ENCODE assay signal across 8 mouse cellular contexts in the genomic region with DNA sequence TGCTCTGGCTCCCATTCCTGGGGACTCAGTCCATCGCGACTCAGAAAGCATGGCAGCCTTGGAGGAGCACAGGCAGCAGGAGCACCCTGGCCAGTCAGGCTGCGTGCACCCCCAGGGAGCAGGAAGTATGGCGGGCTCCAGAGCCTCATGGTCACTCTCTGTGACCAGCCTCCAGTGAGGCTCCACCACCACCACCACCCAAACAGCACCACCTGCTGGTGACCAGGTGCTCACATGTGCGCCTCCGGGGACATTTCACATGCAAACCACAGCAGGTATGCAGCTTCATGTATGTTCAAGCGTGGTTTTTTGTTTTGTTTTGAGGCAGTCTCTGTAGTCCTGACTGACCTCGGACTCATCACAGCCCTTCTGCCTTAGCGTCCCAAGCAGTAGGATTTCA. TPM values are rescaled to one million over a fixed set of nuclear protein-coding genes. Genes with fewer than 3 reads are reported as not detected.
DNase-seq lines count a peak whose midpoint lies in the region; ATAC-seq and TF ChIP-seq lines count a peak whose summit lies in the region.

No protein-coding gene starts in this region.

- DNase-seq in heart, postnatal 4 days, result peak; percentile 52
- DNase-seq in heart, postnatal 25 days (ENCODE audit: low spot score), result no peak
- DNase-seq in CH12.LX (ENCODE audit: extremely low read depth), result peak; percentile 45
- peak; percentile 56 to 82 for DNase-seq in spleen, postnatal 10 days (ENCODE audit: low spot score in 2 of 2)
- DNase-seq in right cerebral cortex, adult 18-20 months, result no peak

- ATAC-seq in liver, embryonic 12.5 days, result 0 out of 2 replicates have a peak, but pooled peaks have one; percentile 44
- no peak for ATAC-seq in midbrain, embryonic 13.5 days

- 83% methylated on average over 9 of the region's 9 CpGs for WGBS in liver, embryonic 12.5 days (ENCODE audit: insufficient replicate concordance)
- 85% methylated on average over 9 of the region's 9 CpGs for WGBS in midbrain, embryonic 13.5 days

- no peak overlapping the region for H3K4me2 ChIP-seq in CH12.LX (ENCODE audit: insufficient read depth, low read depth, poor library complexity, severe bottlenecking)
- H3K4me2 ChIP-seq in liver, embryonic 12.5 days, result no peak overlapping the region
- H3K4me2 ChIP-seq in midbrain, embryonic 13.5 days (replicated peaks), result no peak overlapping the region

- intact Hi-C loops in heart, postnatal 25 days (cut with DNase I), result loop anchor here (10.0 kb wide), 1 partner anchor 227 kb away; a partner anchor contains a TSS

- in situ Hi-C loops in CH12.LX (cut with MboI; ENCODE audit: low pct_ligation_motif_present, low pct_unique_long_range_greater_than_20kb, low sequenced_read_pairs), result no loop called here

- dilution Hi-C loops in CH12.LX (cut with MboI; ENCODE audit: extremely low pct_ligation_motif_present, extremely low pct_unique_long_range_greater_than_20kb, low sequenced_read_pairs), result no loop called here

- TF ChIP-seq POLR2A in CH12.LX (IDR thresholded peaks at IDR 0.05; ENCODE audit: low read depth, low read length), result no peak
- no peak for TF ChIP-seq POLR2A in cortical plate, adult 2 months (IDR thresholded peaks at IDR 0.05; ENCODE audit: extremely low read depth, insufficient read depth, low read length)

- H3K27me3 ChIP-seq in CH12.LX (replicated peaks), result no peaks in the 10 kb centered on the region
- H3K27me3 ChIP-seq in liver, embryonic 12.5 days (replicated peaks), result no peaks in the 10 kb centered on the region
- no peaks in the 10 kb centered on the region for H3K27me3 ChIP-seq in midbrain, embryonic 13.5 days

- TF ChIP-seq RAD21 in CH12.LX (IDR thresholded peaks at IDR 0.05; ENCODE audit: low read depth, low read length), result peak; percentile 29

- no peaks in the 10 kb centered on the region for H3K9me3 ChIP-seq in CH12.LX (replicated peaks; ENCODE audit: low read length)
- H3K9me3 ChIP-seq in liver, embryonic 12.5 days (replicated peaks), result no peaks in the 10 kb centered on the region
- H3K9me3 ChIP-seq in midbrain, embryonic 13.5 days, result no peaks in the 10 kb centered on the region

- H3K9ac ChIP-seq in CH12.LX (ENCODE audit: insufficient read depth, low read depth), result no peak overlapping the region
- H3K9ac ChIP-seq in liver, embryonic 12.5 days, result no peak overlapping the region
- H3K9ac ChIP-seq in midbrain, embryonic 13.5 days (replicated peaks), result no peak overlapping the region

- no peak overlapping the region for H3K27ac ChIP-seq in CH12.LX (ENCODE audit: insufficient read depth, low read depth)
- H3K27ac ChIP-seq in cortical plate, adult 2 months (ENCODE audit: insufficient read depth, low read length), result no peak overlapping the region
- no peak overlapping the region for H3K27ac ChIP-seq in liver, embryonic 12.5 days
- no peak overlapping the region for H3K27ac ChIP-seq in midbrain, embryonic 13.5 days

- peak; percentile 32 to 65 for TF ChIP-seq CTCF in CH12.LX (conservative IDR thresholded peaks at IDR 0.05 in 1 of 2, IDR thresholded peaks at IDR 0.05 in 1 of 2; ENCODE audit: low read depth in 2 of 2, low read length in 2 of 2)
- TF ChIP-seq CTCF in cortical plate, adult 2 months (IDR thresholded peaks at IDR 0.05; ENCODE audit: extremely low read depth, insufficient read depth, low read length), result peak; percentile 36

- no peak overlapping the region for H3K4me3 ChIP-seq in CH12.LX (replicated peaks in 1 of 3; ENCODE audit: low read depth in 2 of 3, low read length in 2 of 3, poor library complexity in 1 of 3)
- H3K4me3 ChIP-seq in cortical plate, adult 2 months (ENCODE audit: insufficient read depth, low read length), result no peak overlapping the region
- no peak overlapping the region for H3K4me3 ChIP-seq in liver, embryonic 12.5 days
- no peak overlapping the region for H3K4me3 ChIP-seq in midbrain, embryonic 13.5 days (replicated peaks)

- peaks cover 2 to 26% of the 10 kb centered on the region in 2 experiments; a peak in 2 of 4 replicates for H3K4me1 ChIP-seq in CH12.LX (ENCODE audit: control insufficient read depth in 1 of 2, insufficient read depth in 2 of 2)
- no peaks in the 10 kb centered on the region for H3K4me1 ChIP-seq in cortical plate, adult 2 months (ENCODE audit: control insufficient read depth, insufficient read depth, low read length)
- peaks cover 11% of the 10 kb centered on the region for H3K4me1 ChIP-seq in liver, embryonic 12.5 days
- H3K4me1 ChIP-seq in midbrain, embryonic 13.5 days (replicated peaks), result no peaks in the 10 kb centered on the region

- H3K36me3 ChIP-seq in CH12.LX (replicated peaks in 1 of 2; ENCODE audit: control insufficient read depth in 1 of 2, insufficient read depth in 1 of 2, low read length in 1 of 2), result peaks cover 42 to 95% of the 10 kb centered on the region in 2 experiments
- peaks cover 97% of the 10 kb centered on the region for H3K36me3 ChIP-seq in liver, embryonic 12.5 days
- H3K36me3 ChIP-seq in midbrain, embryonic 13.5 days, result peaks cover 27% of the 10 kb centered on the region

- no peak for TF ChIP-seq EP300 in CH12.LX (IDR thresholded peaks at IDR 0.05; ENCODE audit: low read length)

- no peaks in the 10 kb centered on the region for H3K79me2 ChIP-seq in CH12.LX (replicated peaks; ENCODE audit: control insufficient read depth, extremely low read depth, insufficient read depth, poor library complexity, severe bottlenecking)

TF ChIP-seq in CH12.LX, 34 proteins besides CTCF, POLR2A, EP300 and RAD21:
- no peak for TF ChIP-seq USF2 (conservative IDR thresholded peaks at IDR 0.05; ENCODE audit: low read depth, low read length)
- TF ChIP-seq MAZ (IDR thresholded peaks at IDR 0.05; ENCODE audit: low read depth, low read length), result no peak
- no peak for TF ChIP-seq RCOR1 (conservative IDR thresholded peaks at IDR 0.05; ENCODE audit: low read depth, low read length)
- no peak for TF ChIP-seq NRF1 (IDR thresholded peaks at IDR 0.05; ENCODE audit: low read depth, low read length)
- TF ChIP-seq SMC3 (IDR thresholded peaks at IDR 0.05; ENCODE audit: low read depth, low read length), result peak; percentile 44
- TF ChIP-seq MYC (IDR thresholded peaks at IDR 0.05; ENCODE audit: low read depth, low read length), result peak; percentile 42; the same call in 1 of the 2 replicates
- no peak for TF ChIP-seq CHD2 (IDR thresholded peaks at IDR 0.05; ENCODE audit: low read length)
- no peak for TF ChIP-seq CHD1 (IDR thresholded peaks at IDR 0.05; ENCODE audit: low read depth, low read length)
- TF ChIP-seq KAT2A (IDR thresholded peaks at IDR 0.05; ENCODE audit: insufficient replicate concordance, low read length), result no peak

RNA-seq across cellular contexts. Expression of a gene that starts 6.3 kb away (rescaled TPM):
- total RNA-seq in heart, postnatal 4 days (2021), result 10 to 100 TPM; 19.4 to 21.6 TPM
- total RNA-seq in heart, postnatal 25 days (2021), result under 1 TPM; 0.88 to 0.92 TPM
- total RNA-seq in CH12.LX (2012; rRNA removed) (26.3 and 28.1 TPM in 2 replicates), CH12.LX (2014; rRNA removed) (51.3 and 52.0 TPM in 2 replicates)
- polyA plus RNA-seq in CH12.LX (2012; ENCODE audit: insufficient read length, low read depth), result 44.1 and 45.6 TPM in 2 replicates
- 1.5 and 2.4 TPM in 2 replicates for polyA plus RNA-seq in cortical plate, adult 2 months (2012; rRNA removed)
- 37.3 and 41.1 TPM in 2 replicates for polyA plus RNA-seq in liver, embryonic 12.5 days (2016; fragmentation: Nextera tagmentation; extraction: Ambion mirVana)
- polyA plus RNA-seq in midbrain, embryonic 13.5 days (2015; fragmentation: Nextera tagmentation; extraction: Ambion mirVana), result 18.5 and 20.0 TPM in 2 replicates

RNA-seq across cellular contexts. Expression of a gene that starts 6.6 kb away (rescaled TPM):
- total RNA-seq in heart, postnatal 4 days (2021), result 10 to 100 TPM; 55.0 to 55.2 TPM
- 10 to 100 TPM; 73.9 to 75.2 TPM for total RNA-seq in heart, postnatal 25 days (2021)
- total RNA-seq in CH12.LX (2012; rRNA removed) (29.1 and 33.6 TPM in 2 replicates), CH12.LX (2014; rRNA removed) (34.4 and 39.4 TPM in 2 replicates)
- polyA plus RNA-seq in CH12.LX (2012; ENCODE audit: insufficient read length, low read depth), result 55.1 and 56.5 TPM in 2 replicates
- polyA plus RNA-seq in cortical plate, adult 2 months (2012; rRNA removed), result 19.6 and 21.6 TPM in 2 replicates
- polyA plus RNA-seq in liver, embryonic 12.5 days (2016; fragmentation: Nextera tagmentation; extraction: Ambion mirVana), result 83.5 and 87.1 TPM in 2 replicates
- polyA plus RNA-seq in midbrain, embryonic 13.5 days (2015; fragmentation: Nextera tagmentation; extraction: Ambion mirVana), result 45.1 and 46.3 TPM in 2 replicates

RNA-seq across cellular contexts. Expression of a gene that starts 15.3 kb away (rescaled TPM):
- total RNA-seq in heart, postnatal 4 days (2021), result 10 to 100 TPM; 17.7 to 18.3 TPM
- total RNA-seq in heart, postnatal 25 days (2021), result 10 to 100 TPM; 13.4 to 14.3 TPM
- total RNA-seq in CH12.LX (2012; rRNA removed) (13.5 and 14.8 TPM in 2 replicates), CH12.LX (2014; rRNA removed) (9.3 and 9.4 TPM in 2 replicates)
- 16.0 and 22.0 TPM in 2 replicates for polyA plus RNA-seq in CH12.LX (2012; ENCODE audit: insufficient read length, low read depth)
- polyA plus RNA-seq in cortical plate, adult 2 months (2012; rRNA removed), result 40.2 and 40.6 TPM in 2 replicates
- polyA plus RNA-seq in liver, embryonic 12.5 days (2016; fragmentation: Nextera tagmentation; extraction: Ambion mirVana), result 7.6 and 8.2 TPM in 2 replicates
- 18.1 and 20.1 TPM in 2 replicates for polyA plus RNA-seq in midbrain, embryonic 13.5 days (2015; fragmentation: Nextera tagmentation; extraction: Ambion mirVana)

RNA-seq across cellular contexts. Expression of a gene that starts 50.9 kb away (rescaled TPM):
- under 1 TPM; 0.47 to 0.55 TPM for total RNA-seq in heart, postnatal 4 days (2021)
- total RNA-seq in heart, postnatal 25 days (2021), result under 1 TPM; 0.31 to 0.45 TPM
- total RNA-seq in CH12.LX (2012; rRNA removed) (0.21 and 0.25 TPM in 2 replicates), CH12.LX (2014; rRNA removed) (0.35 TPM in 1 of 2 replicates, not detected in the other)
- polyA plus RNA-seq in CH12.LX (2012; ENCODE audit: insufficient read length, low read depth), result 0.46 and 0.64 TPM in 2 replicates
- polyA plus RNA-seq in cortical plate, adult 2 months (2012; rRNA removed), result 7.2 and 7.3 TPM in 2 replicates
- polyA plus RNA-seq in liver, embryonic 12.5 days (2016; fragmentation: Nextera tagmentation; extraction: Ambion mirVana), result 0.66 and 0.92 TPM in 2 replicates
- polyA plus RNA-seq in midbrain, embryonic 13.5 days (2015; fragmentation: Nextera tagmentation; extraction: Ambion mirVana), result 4.8 and 6.7 TPM in 2 replicates

Comparison
In these comparisons a context has a peak if more than half of its experiments do, and no peak if none do; other contexts are left out.
1. DNase-seq: peak in heart, postnatal 4 days (single experiment), CH12.LX (single experiment) and spleen, postnatal 10 days (2 of 2); none in heart, postnatal 25 days (single experiment) and right cerebral cortex, adult 18-20 months (single experiment).